Mouse (Mus musculus) heart, adult 2 months (tissue): ENCODE results near the gene Galnt11. TPM values are rescaled to one million over a fixed set of nuclear protein-coding genes. Genes with fewer than 3 reads are reported as not detected.

Source experiments
- DNase-seq, 2 experiments: peaks; one replicate each; pipeline ENCODE4 v3.0.0; 2021
- H3K27ac ChIP-seq: fragments of 200-600 bp; 2 replicates; pipeline ENCODE4 v1.8.1; 2022
- H3K27me3 ChIP-seq: fragments of 200-500 bp; 2 replicates; pipeline ENCODE4 v1.6.1; 2012; ENCODE audit warnings: mild to moderate bottlenecking, low read length, inconsistent platforms, mixed read lengths; ENCODE audit not compliant: control insufficient read depth, insufficient read depth
- H3K36me3 ChIP-seq: fragments of 200-500 bp; 2 replicates; pipeline ENCODE4 v1.6.1; 2012; ENCODE audit warnings: low read length, inconsistent platforms; ENCODE audit not compliant: control insufficient read depth, insufficient read depth
- H3K4me1 ChIP-seq: fragments of 200-500 bp; 2 replicates; pipeline ENCODE4 v1.6.1; 2011; ENCODE audit warnings: low read length; ENCODE audit not compliant: control insufficient read depth, insufficient read depth
- H3K4me3 ChIP-seq: fragments of 200-600 bp; 2 replicates; pipeline ENCODE4 v1.8.1; 2022
- H3K79me2 ChIP-seq: fragments of 200-500 bp; replicated peaks from 2 replicates; pipeline ENCODE4 v1.6.1; 2012; ENCODE audit warnings: mild to moderate bottlenecking, inconsistent platforms, low read length, moderate library complexity, mixed read lengths; ENCODE audit not compliant: control insufficient read depth, insufficient read depth
- H3K9ac ChIP-seq: fragments of 200-500 bp; 2 replicates; pipeline ENCODE4 v1.6.1; 2012; ENCODE audit warnings: low read depth, mild to moderate bottlenecking, control low read depth, inconsistent platforms, low read length, mixed read lengths
- CTCF ChIP-seq: fragments of 200-600 bp; IDR thresholded peaks from 2 replicates; pipeline ENCODE4 v1.8.1; 2022; ENCODE audit warnings: antibody characterized with exemption, mild to moderate bottlenecking, moderate library complexity
- EP300 ChIP-seq: fragments of 200-500 bp; IDR thresholded peaks from 2 replicates; pipeline ENCODE4 v1.6.1; 2011; ENCODE audit warnings: low read depth, low read length, control low read depth; ENCODE audit not compliant: insufficient read depth
- POLR2A ChIP-seq: fragments of 200-500 bp; IDR thresholded peaks from 2 replicates; pipeline ENCODE4 v1.6.1; 2011; ENCODE audit warnings: mild to moderate bottlenecking, low read depth, low read length, control low read depth; ENCODE audit not compliant: insufficient read depth
- WGBS: fragments of 180-500 bp; shearing (Covaris S2); methylation state at CpG from one replicate; pipeline ENCODE4 v1.1.7; 2018; 5-methylcytosine and 5-hydroxymethylcytosine counted together
- intact Hi-C: fragments of 180-260 bp; cut with DNase I; formaldehyde crosslinking; loops from one replicate; pipeline ENCODE4 v1.15.1; 2025
- polyA plus RNA-seq: library from polyadenylated mRNA; depleted of rRNA; stranded (reverse); fragments of >200 nt; gene quantifications from 2 replicates; pipeline ENCODE4 v1.2.3, GENCODE M21; 2012; rRNA removed
- total RNA-seq, 2 experiments: library from RNA; stranded (reverse); gene quantifications; 2 replicates each; pipeline ENCODE4 v1.2.3; 2021

Galnt11 gene
- total and polyA plus RNA-seq, 3 experiments, result 14.2 to 21.1 (median 19.9) TPM

- WGBS, result 96% methylated on average over 2 of the region's 2 CpGs
- intact Hi-C loops, result no loop called here
- no peaks in the 10 kb centered on the region; the same call in 1 of the 2 replicates for H3K36me3 ChIP-seq
Measured at GRCm38 (mm10) chr5:25310226-25310625, 88.5 kb downstream of the Galnt11 start.

DNA sequence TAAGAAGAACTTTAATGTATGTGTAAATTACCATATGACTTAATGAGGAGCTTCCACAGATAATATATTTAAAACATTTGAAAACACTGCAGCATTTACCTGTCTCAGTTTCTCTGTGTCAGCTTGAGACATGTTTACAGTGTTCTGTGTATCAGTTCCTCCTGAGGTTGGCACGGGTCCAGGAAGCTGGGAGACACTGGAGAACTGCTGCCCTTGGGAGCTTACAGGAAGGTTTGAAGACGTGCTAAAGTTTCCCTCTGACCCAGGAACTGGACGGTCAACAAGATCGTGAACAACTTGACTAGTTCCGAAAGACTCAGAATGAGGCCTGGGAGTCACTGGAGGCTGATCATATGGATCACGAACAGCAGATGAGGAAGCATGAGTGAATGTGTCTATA is 92.2 kb downstream of the Galnt11 start:
- peak; percentile 14 to 28 for DNase-seq
- 53% methylated on average over 6 of the region's 6 CpGs for WGBS
- H3K36me3 ChIP-seq, result no peaks in the 10 kb centered on the region; the same call in 1 of the 2 replicates

More at GRCm38 (mm10) chr5:25310226-25310625, 88.5 kb downstream of the Galnt11 start:
- DNase-seq, result no peak
- Histone ChIP-seq H3K27me3 (no peaks in the 10 kb centered on the region), H3K79me2 (no peaks in the 10 kb centered on the region; the same call in 1 of the 2 replicates), H3K4me1 (no peaks in the 10 kb centered on the region), H3K9ac (no peak overlapping the region), H3K27ac (no peak overlapping the region), H3K4me3 (no peak overlapping the region)
- TF ChIP-seq POLR2A, result no peak
- no peak for TF ChIP-seq EP300
- TF ChIP-seq CTCF, result no peak

More for the DNA sequence above, 92.2 kb downstream of the Galnt11 start:
- Histone ChIP-seq H3K27me3 (no peaks in the 10 kb centered on the region), H3K79me2 (no peaks in the 10 kb centered on the region; the same call in 1 of the 2 replicates), H3K27ac (no peak overlapping the region), H3K4me3 (no peak overlapping the region), H3K4me1 (no peaks in the 10 kb centered on the region), H3K9ac (no peak overlapping the region)
- intact Hi-C loops, result no loop called here
- TF ChIP-seq POLR2A (no peak), CTCF (no peak), EP300 (no peak)

Other genes starting within 250 kb of the Galnt11 start
- 10 to 100 TPM; 23.9 to 25.9 TPM for gene Prkag2, start 121.3 kb upstream of the Galnt11 start, total RNA-seq
- 25.2 and 30.0 TPM in 2 replicates for gene Prkag2, start 121.3 kb upstream of the Galnt11 start, polyA plus RNA-seq
- not detected for gene Galntl5, start 40.4 kb upstream of the Galnt11 start, total RNA-seq
- gene Galntl5, start 40.4 kb upstream of the Galnt11 start, polyA plus RNA-seq, result 0.12 TPM in 1 of 2 replicates, not detected in the other
- gene E130116L18Rik, start 1.2 kb downstream of the Galnt11 start, total RNA-seq, result not detected
- not detected in 2 replicates for gene E130116L18Rik, start 1.2 kb downstream of the Galnt11 start, polyA plus RNA-seq